Mouse (Mus musculus): Measurements from ENCODE around the gene Agbl4. TPM values are rescaled to one million over a fixed set of nuclear protein-coding genes. Genes with fewer than 3 reads are reported as not detected.

Gene Agbl4
- polyA plus RNA-seq, 1 experiment from 2014 or later = 2.0 TPM

- Histone ChIP-seq H3K9ac (replicated peaks) (no peak overlapping the region), H3K4me2 (replicated peaks) (no peak overlapping the region), H3K4me1 (replicated peaks) (peaks cover 5% of the 10 kb centered on the region; the same call in 1 of the 2 replicates), H3K4me3 (replicated peaks) (no peak overlapping the region), H3K27ac (no peak overlapping the region), H3K36me3 (no peaks in the 10 kb centered on the region), H3K9me3 (no peaks in the 10 kb centered on the region), H3K27me3 (no peaks in the 10 kb centered on the region)
- ATAC-seq = no peak
- WGBS = 87% methylated on average over 2 of the region's 2 CpGs
Measured at GRCm38 (mm10) chr4:111001641-111002040, 604.2 kb downstream of the Agbl4 start.

- Histone ChIP-seq H3K4me2 (replicated peaks) (no peak overlapping the region), H3K27ac (0 out of 2 replicates have a peak overlapping the region, but pooled peaks have one; percentile 6), H3K4me3 (replicated peaks) (no peak overlapping the region), H3K9me3 (no peaks in the 10 kb centered on the region), H3K4me1 (replicated peaks) (peaks cover 5% of the 10 kb centered on the region; the same call in 1 of the 2 replicates), H3K36me3 (no peaks in the 10 kb centered on the region), H3K9ac (replicated peaks) (no peak overlapping the region), H3K27me3 (no peaks in the 10 kb centered on the region)
- ATAC-seq = peak; percentile 77
- 46% methylated on average over 1 of the region's 1 CpGs for WGBS
Measured at GRCm38 (mm10) chr4:111004719-111005479, 607.4 kb downstream of the Agbl4 start.

DNA sequence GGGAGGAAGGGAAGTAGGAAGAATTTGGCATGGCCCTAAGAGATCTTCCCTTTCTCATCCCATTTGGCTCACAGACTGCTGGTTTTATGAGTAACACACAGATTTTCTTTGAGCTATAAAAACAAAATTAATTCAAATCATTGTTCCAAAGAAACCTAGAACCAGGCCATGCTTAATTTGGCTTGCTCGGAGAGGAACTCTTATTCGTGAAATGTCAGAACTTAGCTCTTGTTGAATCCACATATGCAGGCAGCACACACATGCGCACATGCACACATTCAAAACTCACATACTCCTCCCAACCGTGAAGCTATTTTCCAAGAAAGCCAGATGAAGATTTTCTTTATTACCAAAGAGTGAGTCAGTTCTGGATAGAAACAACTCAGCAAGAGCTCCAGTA, 621.9 kb downstream of the Agbl4 start:
- no peaks in the 10 kb centered on the region for H3K36me3 ChIP-seq
- no peak for ATAC-seq

GRCm38 (mm10) chr4:111067330-111067729, 669.9 kb downstream of the Agbl4 start:
- Histone ChIP-seq H3K36me3 (no peaks in the 10 kb centered on the region), H3K4me3 (replicated peaks) (no peak overlapping the region), H3K9me3 (no peaks in the 10 kb centered on the region), H3K4me1 (replicated peaks) (no peaks in the 10 kb centered on the region), H3K27me3 (no peaks in the 10 kb centered on the region), H3K9ac (replicated peaks) (no peak overlapping the region), H3K27ac (no peak overlapping the region), H3K4me2 (replicated peaks) (no peak overlapping the region)
- WGBS = 94% methylated on average over 3 of the region's 3 CpGs
- ATAC-seq = no peak

More for the DNA sequence above, 621.9 kb downstream of the Agbl4 start:
- Histone ChIP-seq H3K9ac (replicated peaks) (no peak overlapping the region), H3K27ac (no peak overlapping the region), H3K4me1 (replicated peaks) (no peaks in the 10 kb centered on the region), H3K4me3 (replicated peaks) (no peak overlapping the region), H3K4me2 (replicated peaks) (no peak overlapping the region), H3K27me3 (no peaks in the 10 kb centered on the region), H3K9me3 (no peaks in the 10 kb centered on the region)
- WGBS = 93% methylated on average over 4 of the region's 4 CpGs

GRCm38 (mm10) chr4:111073738-111074497, 676.5 kb downstream of the Agbl4 start:
- no peak overlapping the region for H3K4me2 ChIP-seq (replicated peaks)
- 76% methylated on average over 6 of the region's 7 CpGs for WGBS
- no peaks in the 10 kb centered on the region for H3K4me1 ChIP-seq (replicated peaks)
- no peak for ATAC-seq
- no peak overlapping the region for H3K4me3 ChIP-seq (replicated peaks)
- no peaks in the 10 kb centered on the region for H3K27me3 ChIP-seq
- no peak overlapping the region for H3K27ac ChIP-seq
- H3K9ac ChIP-seq (replicated peaks) = no peak overlapping the region
- no peaks in the 10 kb centered on the region for H3K36me3 ChIP-seq
- H3K9me3 ChIP-seq = no peaks in the 10 kb centered on the region

- Histone ChIP-seq H3K4me2 (replicated peaks) (no peak overlapping the region), H3K9ac (replicated peaks) (no peak overlapping the region), H3K4me1 (replicated peaks) (no peaks in the 10 kb centered on the region), H3K9me3 (no peaks in the 10 kb centered on the region), H3K27ac (no peak overlapping the region), H3K27me3 (no peaks in the 10 kb centered on the region), H3K4me3 (replicated peaks) (no peak overlapping the region), H3K36me3 (no peaks in the 10 kb centered on the region)
- 82% methylated on average over 6 of the region's 6 CpGs for WGBS
- ATAC-seq = peak; percentile 58
Measured at GRCm38 (mm10) chr4:111074701-111075154, 677.3 kb downstream of the Agbl4 start.

DNA sequence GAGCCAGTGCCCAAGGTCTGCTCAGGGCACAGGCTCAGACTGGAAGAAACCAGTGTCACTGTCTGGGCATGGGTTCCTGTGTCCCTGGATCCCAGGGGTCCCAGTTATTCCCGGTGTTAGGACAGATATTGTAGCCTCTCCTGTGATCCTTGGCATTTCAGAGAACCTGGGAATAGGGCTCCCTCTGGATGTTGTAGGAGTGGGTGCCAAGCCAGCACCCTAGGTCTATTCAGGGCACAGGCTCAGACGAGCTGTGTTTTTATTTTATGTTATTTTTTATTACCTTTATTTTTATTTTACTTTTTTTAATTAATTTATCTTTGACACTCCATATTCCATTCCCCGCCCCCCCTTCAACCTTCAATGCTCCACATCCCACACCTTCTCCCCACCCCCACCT, 680.3 kb downstream of the Agbl4 start:
- H3K4me1 ChIP-seq (replicated peaks) = no peaks in the 10 kb centered on the region
- no peak overlapping the region for H3K4me3 ChIP-seq (replicated peaks)
- WGBS = 95% methylated on average over 3 of the region's 3 CpGs
- ATAC-seq = no peak
- H3K4me2 ChIP-seq (replicated peaks) = no peak overlapping the region
- no peak overlapping the region for H3K27ac ChIP-seq
- no peak overlapping the region for H3K9ac ChIP-seq (replicated peaks)
- no peaks in the 10 kb centered on the region for H3K27me3 ChIP-seq
- no peaks in the 10 kb centered on the region for H3K36me3 ChIP-seq
- H3K9me3 ChIP-seq = no peaks in the 10 kb centered on the region

DNA sequence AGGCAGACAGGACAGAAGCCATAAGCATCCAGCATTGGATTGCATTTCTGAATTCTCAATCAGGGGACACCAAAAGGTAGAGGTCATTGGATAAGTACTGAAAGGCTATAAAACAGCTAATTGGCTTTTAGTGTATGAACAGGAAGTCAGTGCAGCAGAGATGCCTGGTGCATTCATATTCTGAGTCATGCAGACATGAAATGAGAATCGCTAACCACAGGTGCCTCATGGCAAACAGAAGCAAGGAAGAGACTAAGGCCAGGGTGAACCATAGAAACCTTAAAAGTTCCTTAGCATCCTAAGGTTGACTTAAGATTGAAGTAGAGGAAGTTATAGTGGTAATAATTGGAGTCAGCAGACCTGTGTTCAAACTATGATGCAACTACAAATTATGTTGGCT, 687.9 kb downstream of the Agbl4 start:
- Histone ChIP-seq H3K36me3 (no peaks in the 10 kb centered on the region), H3K4me2 (replicated peaks) (no peak overlapping the region), H3K4me3 (replicated peaks) (no peak overlapping the region), H3K27ac (no peak overlapping the region), H3K27me3 (no peaks in the 10 kb centered on the region), H3K9me3 (no peaks in the 10 kb centered on the region), H3K9ac (replicated peaks) (no peak overlapping the region), H3K4me1 (replicated peaks) (no peaks in the 10 kb centered on the region)
- WGBS = 92% methylated on average over 1 of the region's 1 CpGs
- ATAC-seq = no peak

DNA sequence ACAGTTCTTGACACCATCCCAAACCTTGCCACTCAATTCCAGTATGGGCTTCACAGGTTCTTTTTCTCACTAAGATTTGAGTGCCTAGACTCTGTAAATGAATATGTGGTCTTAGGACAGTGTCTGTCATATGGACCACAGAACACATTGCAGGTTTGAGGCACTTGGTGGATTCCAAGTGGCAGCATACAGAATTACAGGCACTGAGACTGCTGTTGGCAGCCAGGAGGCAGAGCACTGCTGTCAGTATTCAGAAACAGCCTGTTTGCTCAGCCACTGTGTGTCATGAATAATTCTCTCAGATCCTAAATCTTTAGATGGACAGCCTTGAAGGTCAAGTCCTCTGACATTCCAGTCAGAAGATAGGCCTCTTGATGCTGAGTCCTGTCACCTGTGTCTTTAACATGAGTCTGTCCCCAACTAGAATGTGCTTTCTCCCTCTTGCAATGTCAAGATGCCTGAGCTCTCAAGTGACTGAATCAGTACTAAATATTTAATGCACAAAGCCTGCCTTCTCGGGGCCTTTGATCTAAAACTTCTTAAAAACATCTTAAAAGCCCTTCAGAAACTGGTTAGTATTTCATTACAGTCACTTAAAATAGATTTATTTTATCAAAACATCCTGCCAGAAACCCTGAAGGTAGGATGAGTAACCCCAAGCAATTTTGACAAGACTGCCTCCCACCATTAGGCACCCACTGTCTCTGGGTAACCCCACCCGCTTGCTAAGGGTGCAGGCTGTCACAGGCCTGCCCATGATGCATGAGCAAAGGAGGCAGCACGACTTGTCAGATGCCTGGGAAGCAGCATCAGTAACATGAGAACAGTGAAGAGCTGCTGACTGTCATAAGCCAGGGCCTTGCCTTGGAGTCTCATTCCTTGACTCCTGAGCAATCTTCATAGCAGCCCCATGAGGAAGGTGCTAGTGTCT, 739.0 kb downstream of the Agbl4 start:
- Histone ChIP-seq H3K4me1 (replicated peaks) (no peaks in the 10 kb centered on the region), H3K4me3 (replicated peaks) (no peak overlapping the region), H3K9ac (replicated peaks) (no peak overlapping the region), H3K27me3 (no peaks in the 10 kb centered on the region), H3K27ac (no peak overlapping the region), H3K4me2 (replicated peaks) (no peak overlapping the region), H3K36me3 (no peaks in the 10 kb centered on the region), H3K9me3 (no peaks in the 10 kb centered on the region)
- WGBS = 72% methylated on average over 3 of the region's 3 CpGs
- ATAC-seq = peak; percentile 71

- no peaks in the 10 kb centered on the region for H3K36me3 ChIP-seq
- WGBS = 91% methylated on average over 1 of the region's 1 CpGs
Measured at GRCm38 (mm10) chr4:111147748-111148147, 750.3 kb downstream of the Agbl4 start.

GRCm38 (mm10) chr4:111155859-111156258, 758.4 kb downstream of the Agbl4 start:
- no peaks in the 10 kb centered on the region for H3K4me1 ChIP-seq (replicated peaks)
- H3K36me3 ChIP-seq = no peaks in the 10 kb centered on the region
- no peaks in the 10 kb centered on the region for H3K9me3 ChIP-seq
- no peak overlapping the region for H3K27ac ChIP-seq
- no peak for ATAC-seq
- WGBS = 75% methylated on average over 1 of the region's 1 CpGs
- H3K9ac ChIP-seq (replicated peaks) = no peak overlapping the region
- H3K4me2 ChIP-seq (replicated peaks) = no peak overlapping the region
- H3K27me3 ChIP-seq = no peaks in the 10 kb centered on the region
- no peak overlapping the region for H3K4me3 ChIP-seq (replicated peaks)

More at GRCm38 (mm10) chr4:111147748-111148147, 750.3 kb downstream of the Agbl4 start:
- Histone ChIP-seq H3K4me3 (replicated peaks) (no peak overlapping the region), H3K9me3 (no peaks in the 10 kb centered on the region), H3K27ac (no peak overlapping the region), H3K4me2 (replicated peaks) (no peak overlapping the region), H3K9ac (replicated peaks) (no peak overlapping the region), H3K4me1 (replicated peaks) (no peaks in the 10 kb centered on the region), H3K27me3 (no peaks in the 10 kb centered on the region)
- ATAC-seq = no peak

All from midbrain, embryonic 13.5 days (tissue).